Mouse (Mus musculus): ENCODE measurements around the gene Fgf3. TPM values are rescaled to one million over a fixed set of nuclear protein-coding genes. Genes with fewer than 3 reads are reported as not detected.

The Fgf3 gene
- 2.0 and 2.3 TPM in 2 replicates for polyA plus RNA-seq (2015; fragmentation: Nextera tagmentation; extraction: Ambion mirVana)

GRCm38 (mm10) chr7:144837891-144838488 lies at the start of gene Fgf3:
TSS of gene Fgf3 (plus strand) at chr7:144838083.
- peak; percentile 71 for ATAC-seq
- Histone ChIP-seq H3K4me3 (peak within 1 kb of the TSS; percentile 38), H3K27ac (no peak within 1 kb of the TSS), H3K9ac (peak within 1 kb of the TSS; percentile 47), H3K36me3 (ENCODE audit: poor library complexity, severe bottlenecking) (no peaks in the 10 kb centered on the region), H3K27me3 (peaks cover 89% of the 10 kb centered on the region), H3K9me3 (replicated peaks) (no peaks in the 10 kb centered on the region), H3K4me1 (peaks cover 23% of the 10 kb centered on the region), H3K4me2 (peak within 1 kb of the TSS; percentile 66)
- WGBS: under 1% methylated on average over 43 of the region's 43 CpGs

- Histone ChIP-seq H3K36me3 (ENCODE audit: poor library complexity, severe bottlenecking) (no peaks in the 10 kb centered on the region), H3K4me3 (no peak overlapping the region), H3K9me3 (replicated peaks) (no peaks in the 10 kb centered on the region; the same call in 1 of the 2 replicates), H3K4me1 (no peaks in the 10 kb centered on the region), H3K4me2 (no peak overlapping the region), H3K9ac (0 out of 2 replicates have a peak overlapping the region, but pooled peaks have one; percentile 13), H3K27ac (no peak overlapping the region), H3K27me3 (0 out of 2 replicates have a peak, but pooled peaks cover 4% of the 10 kb centered on the region)
- WGBS: 49% methylated on average over 4 of the region's 4 CpGs
- no peak for ATAC-seq
These were observed 49.3 kb upstream of the Fgf3 start for GRCm38 (mm10) chr7:144788631-144789030.

GRCm38 (mm10) chr7:144789601-144790556 lies 48.0 kb upstream of the Fgf3 start:
- H3K4me3 ChIP-seq: peak overlapping the region; percentile 23
- no peak overlapping the region for H3K9ac ChIP-seq
- no peaks in the 10 kb centered on the region for H3K4me1 ChIP-seq
- ATAC-seq: peak; percentile 45; the same call in 1 of the 2 replicates
- peak overlapping the region; percentile 50 for H3K4me2 ChIP-seq
- H3K9me3 ChIP-seq (replicated peaks): no peaks in the 10 kb centered on the region; the same call in 1 of the 2 replicates
- H3K27me3 ChIP-seq: 0 out of 2 replicates have a peak, but pooled peaks cover 10% of the 10 kb centered on the region
- 46% methylated on average over 36 of the region's 36 CpGs for WGBS
- no peak overlapping the region for H3K27ac ChIP-seq
- H3K36me3 ChIP-seq (ENCODE audit: poor library complexity, severe bottlenecking): no peaks in the 10 kb centered on the region

- 0 out of 2 replicates have a peak, but pooled peaks cover 10% of the 10 kb centered on the region for H3K27me3 ChIP-seq
- H3K4me1 ChIP-seq: no peaks in the 10 kb centered on the region
- 91% methylated on average over 7 of the region's 7 CpGs for WGBS
- no peak overlapping the region for H3K4me2 ChIP-seq
- H3K9ac ChIP-seq: no peak overlapping the region
- no peak for ATAC-seq
- no peak overlapping the region for H3K27ac ChIP-seq
- H3K4me3 ChIP-seq: no peak overlapping the region
- no peaks in the 10 kb centered on the region; the same call in 1 of the 2 replicates for H3K9me3 ChIP-seq (replicated peaks)
- H3K36me3 ChIP-seq (ENCODE audit: poor library complexity, severe bottlenecking): no peaks in the 10 kb centered on the region
These were observed 46.5 kb upstream of the Fgf3 start for GRCm38 (mm10) chr7:144791426-144791825.

- no peak overlapping the region for H3K4me2 ChIP-seq
- no peak overlapping the region for H3K4me3 ChIP-seq
- no peaks in the 10 kb centered on the region; the same call in 1 of the 2 replicates for H3K9me3 ChIP-seq (replicated peaks)
- ATAC-seq: no peak
- no peak overlapping the region for H3K9ac ChIP-seq
- 84% methylated on average over 10 of the region's 10 CpGs for WGBS
- no peak overlapping the region for H3K27ac ChIP-seq
- H3K27me3 ChIP-seq: 0 out of 2 replicates have a peak, but pooled peaks cover 15% of the 10 kb centered on the region
- no peaks in the 10 kb centered on the region for H3K4me1 ChIP-seq
- H3K36me3 ChIP-seq (ENCODE audit: poor library complexity, severe bottlenecking): no peaks in the 10 kb centered on the region
These were observed 44.6 kb upstream of the Fgf3 start for GRCm38 (mm10) chr7:144793296-144793695.

GRCm38 (mm10) chr7:144795976-144796474 lies 41.9 kb upstream of the Fgf3 start:
- no peak for ATAC-seq
- H3K9me3 ChIP-seq (replicated peaks): no peaks in the 10 kb centered on the region; the same call in 1 of the 2 replicates
- no peak overlapping the region for H3K4me3 ChIP-seq
- no peaks in the 10 kb centered on the region for H3K36me3 ChIP-seq (ENCODE audit: poor library complexity, severe bottlenecking)
- H3K27me3 ChIP-seq: peaks cover 24% of the 10 kb centered on the region
- WGBS: 91% methylated on average over 9 of the region's 9 CpGs
- H3K9ac ChIP-seq: no peak overlapping the region
- H3K27ac ChIP-seq: no peak overlapping the region
- no peaks in the 10 kb centered on the region for H3K4me1 ChIP-seq
- H3K4me2 ChIP-seq: no peak overlapping the region

- Histone ChIP-seq H3K4me2 (no peak overlapping the region), H3K9ac (0 out of 2 replicates have a peak overlapping the region, but pooled peaks have one; percentile 1), H3K27ac (no peak overlapping the region), H3K4me1 (no peaks in the 10 kb centered on the region), H3K4me3 (no peak overlapping the region), H3K9me3 (replicated peaks) (no peaks in the 10 kb centered on the region), H3K27me3 (peaks cover 33% of the 10 kb centered on the region), H3K36me3 (ENCODE audit: poor library complexity, severe bottlenecking) (no peaks in the 10 kb centered on the region)
- no peak for ATAC-seq
- 58% methylated on average over 17 of the region's 17 CpGs for WGBS
These were observed 40.7 kb upstream of the Fgf3 start for GRCm38 (mm10) chr7:144796986-144797735.

GRCm38 (mm10) chr7:144798471-144798870 lies 39.4 kb upstream of the Fgf3 start:
- H3K9me3 ChIP-seq (replicated peaks): no peaks in the 10 kb centered on the region
- no peak overlapping the region for H3K4me2 ChIP-seq
- H3K27me3 ChIP-seq: peaks cover 39% of the 10 kb centered on the region
- no peak overlapping the region for H3K9ac ChIP-seq
- no peaks in the 10 kb centered on the region for H3K36me3 ChIP-seq (ENCODE audit: poor library complexity, severe bottlenecking)
- no peaks in the 10 kb centered on the region for H3K4me1 ChIP-seq
- H3K4me3 ChIP-seq: no peak overlapping the region
- WGBS: 62% methylated on average over 1 of the region's 1 CpGs
- 0 out of 2 replicates have a peak, but pooled peaks have one; percentile 41 for ATAC-seq
- H3K27ac ChIP-seq: no peak overlapping the region

GRCm38 (mm10) chr7:144807036-144807435 lies 30.8 kb upstream of the Fgf3 start:
- H3K27ac ChIP-seq: no peak overlapping the region
- H3K4me1 ChIP-seq: no peaks in the 10 kb centered on the region
- no peak overlapping the region for H3K4me3 ChIP-seq
- H3K4me2 ChIP-seq: no peak overlapping the region
- no peak for ATAC-seq
- H3K27me3 ChIP-seq: 0 out of 2 replicates have a peak, but pooled peaks cover 6% of the 10 kb centered on the region
- WGBS: 74% methylated on average over 6 of the region's 6 CpGs
- no peaks in the 10 kb centered on the region for H3K9me3 ChIP-seq (replicated peaks)
- no peaks in the 10 kb centered on the region for H3K36me3 ChIP-seq (ENCODE audit: poor library complexity, severe bottlenecking)
- no peak overlapping the region for H3K9ac ChIP-seq

GRCm38 (mm10) chr7:144807976-144808577 lies 29.8 kb upstream of the Fgf3 start:
- no peaks in the 10 kb centered on the region for H3K9me3 ChIP-seq (replicated peaks)
- H3K4me3 ChIP-seq: no peak overlapping the region
- 71% methylated on average over 4 of the region's 4 CpGs for WGBS

GRCm38 (mm10) chr7:144811521-144811920 lies 26.4 kb upstream of the Fgf3 start:
- H3K4me3 ChIP-seq: no peak overlapping the region
- no peak overlapping the region for H3K9ac ChIP-seq
- H3K27me3 ChIP-seq: no peaks in the 10 kb centered on the region
- no peaks in the 10 kb centered on the region for H3K36me3 ChIP-seq (ENCODE audit: poor library complexity, severe bottlenecking)
- H3K9me3 ChIP-seq (replicated peaks): no peaks in the 10 kb centered on the region
- no peak overlapping the region for H3K27ac ChIP-seq
- H3K4me1 ChIP-seq: no peaks in the 10 kb centered on the region
- H3K4me2 ChIP-seq: no peak overlapping the region
- whole genome bisulfite sequencing: 55% methylated on average over 4 of the region's 4 CpGs
- no peak for ATAC-seq

More at GRCm38 (mm10) chr7:144807976-144808577, 29.8 kb upstream of the Fgf3 start:
- Histone ChIP-seq H3K4me1 (no peaks in the 10 kb centered on the region), H3K36me3 (ENCODE audit: poor library complexity, severe bottlenecking) (no peaks in the 10 kb centered on the region), H3K27me3 (0 out of 2 replicates have a peak, but pooled peaks cover 4% of the 10 kb centered on the region), H3K27ac (no peak overlapping the region), H3K4me2 (no peak overlapping the region), H3K9ac (no peak overlapping the region)
- ATAC-seq: no peak
